ENCODE assay signal across 14 mouse cellular contexts in genomic region chr8:111828595-111828994, GRCm38 (mm10). TPM values are rescaled to one million over a fixed set of nuclear protein-coding genes. Genes with fewer than 3 reads are reported as not detected.
DNase-seq lines count a peak whose midpoint lies in the region; ATAC-seq lines count a peak whose summit lies in the region.
"Had no signal": no experiment of that assay in that cellular context is flagged by ENCODE, and none has a peak within 500 bp of the region (broad histone marks: within the 10 kb centered on the region; RNA-seq: fewer than 3 reads in every experiment).

No protein-coding gene starts in this region.

- 0 out of 2 replicates have a peak overlapping the region, but pooled peaks have one; percentile 29 for H3K27ac ChIP-seq in embryonic facial prominence, embryonic 13.5 days
- H3K27ac ChIP-seq in embryonic facial prominence, embryonic 10.5 days (replicated peaks): no peak overlapping the region
- peak overlapping the region; percentile 67; the same call in 1 of the 2 replicates for H3K27ac ChIP-seq in kidney, embryonic 16.5 days (ENCODE audit: low read length)
- 0 out of 2 replicates have a peak overlapping the region, but pooled peaks have one; percentile 7 for H3K27ac ChIP-seq in neural tube, embryonic 15.5 days (replicated peaks)
- H3K27ac ChIP-seq: forebrain, embryonic 15.5 days; neural tube, embryonic 12.5 days had no signal

- ATAC-seq in embryonic facial prominence, embryonic 13.5 days (ENCODE audit: insufficient number of reproducible peaks, insufficient read depth, low FRiP score, low TSS enrichment, low read depth): no peak
- ATAC-seq in kidney, embryonic 16.5 days (ENCODE audit: low FRiP score, low TSS enrichment): no peak
- no peak for ATAC-seq in neural tube, embryonic 15.5 days (ENCODE audit: low FRiP score)
- ATAC-seq: forebrain, embryonic 15.5 days had no signal

- H3K27me3 ChIP-seq in embryonic facial prominence, embryonic 13.5 days: no peaks in the 10 kb centered on the region
- H3K27me3 ChIP-seq in embryonic facial prominence, embryonic 10.5 days (replicated peaks; ENCODE audit: low read depth, poor library complexity, severe bottlenecking): no peaks in the 10 kb centered on the region
- H3K27me3 ChIP-seq in kidney, embryonic 16.5 days (ENCODE audit: insufficient read depth, low read length): no peaks in the 10 kb centered on the region
- H3K27me3 ChIP-seq in neural tube, embryonic 15.5 days (replicated peaks): no peaks in the 10 kb centered on the region
- H3K27me3 ChIP-seq: forebrain, embryonic 15.5 days; neural tube, embryonic 12.5 days had no signal

- H3K9ac ChIP-seq in embryonic facial prominence, embryonic 13.5 days: no peak overlapping the region
- no peak overlapping the region for H3K9ac ChIP-seq in kidney, embryonic 16.5 days (replicated peaks; ENCODE audit: low read length)
- no peak overlapping the region for H3K9ac ChIP-seq in neural tube, embryonic 15.5 days (replicated peaks)
- H3K9ac ChIP-seq: forebrain, embryonic 15.5 days; neural tube, embryonic 12.5 days had no signal

- no peaks in the 10 kb centered on the region for H3K9me3 ChIP-seq in embryonic facial prominence, embryonic 13.5 days
- no peaks in the 10 kb centered on the region for H3K9me3 ChIP-seq in embryonic facial prominence, embryonic 10.5 days
- no peaks in the 10 kb centered on the region for H3K9me3 ChIP-seq in kidney, embryonic 16.5 days (ENCODE audit: low read length)
- no peaks in the 10 kb centered on the region for H3K9me3 ChIP-seq in neural tube, embryonic 15.5 days (replicated peaks)
- H3K9me3 ChIP-seq: forebrain, embryonic 15.5 days; neural tube, embryonic 12.5 days had no signal

- H3K4me1 ChIP-seq in embryonic facial prominence, embryonic 13.5 days: peaks cover 11% of the 10 kb centered on the region
- H3K4me1 ChIP-seq in embryonic facial prominence, embryonic 10.5 days: no peaks in the 10 kb centered on the region
- peaks cover 18% of the 10 kb centered on the region for H3K4me1 ChIP-seq in kidney, embryonic 16.5 days (ENCODE audit: insufficient read depth, low read length)
- H3K4me1 ChIP-seq in neural tube, embryonic 15.5 days: no peaks in the 10 kb centered on the region
- H3K4me1 ChIP-seq: neural tube, embryonic 12.5 days had no signal

- H3K4me3 ChIP-seq in embryonic facial prominence, embryonic 13.5 days: no peak overlapping the region
- H3K4me3 ChIP-seq in embryonic facial prominence, embryonic 10.5 days: no peak overlapping the region
- H3K4me3 ChIP-seq in kidney, embryonic 16.5 days (ENCODE audit: low read length): no peak overlapping the region
- H3K4me3 ChIP-seq in neural tube, embryonic 15.5 days (replicated peaks): no peak overlapping the region
- H3K4me3 ChIP-seq: forebrain, embryonic 15.5 days; neural tube, embryonic 12.5 days had no signal

- 68% methylated on average over 6 of the region's 6 CpGs for WGBS in embryonic facial prominence, embryonic 13.5 days
- WGBS in embryonic facial prominence, embryonic 10.5 days: 84% methylated on average over 6 of the region's 6 CpGs
- WGBS in kidney, embryonic 16.5 days: 72% methylated on average over 6 of the region's 6 CpGs
- 80% methylated on average over 6 of the region's 6 CpGs for WGBS in neural tube, embryonic 15.5 days

- H3K36me3 ChIP-seq in embryonic facial prominence, embryonic 13.5 days: peaks cover 63% of the 10 kb centered on the region
- peaks cover 89% of the 10 kb centered on the region for H3K36me3 ChIP-seq in embryonic facial prominence, embryonic 10.5 days (replicated peaks)
- peaks cover 35% of the 10 kb centered on the region for H3K36me3 ChIP-seq in kidney, embryonic 16.5 days (ENCODE audit: insufficient read depth, low read length)
- peaks cover 46% of the 10 kb centered on the region for H3K36me3 ChIP-seq in neural tube, embryonic 15.5 days

- no peak overlapping the region for H3K4me2 ChIP-seq in embryonic facial prominence, embryonic 13.5 days
- H3K4me2 ChIP-seq in kidney, embryonic 16.5 days (replicated peaks; ENCODE audit: low read depth, low read length): no peak overlapping the region
- no peak overlapping the region for H3K4me2 ChIP-seq in neural tube, embryonic 15.5 days
- H3K4me2 ChIP-seq: forebrain, embryonic 15.5 days; neural tube, embryonic 12.5 days had no signal

- DNase-seq in embryonic facial prominence, embryonic 10.5 days (ENCODE audit: low spot score): no peak
- DNase-seq in kidney, postnatal 25 days: no peak
- DNase-seq in neural tube, embryonic 10.5 days (ENCODE audit: extremely low spot score, low spot score): no peak
- DNase-seq in testis, postnatal 10 days (ENCODE audit: low spot score): no peak
- DNase-seq in thymus, postnatal 14 days: no peak
- DNase-seq: cerebellum, adult 11 months; left cerebral cortex, postnatal 4 days; right cerebral cortex, postnatal 25 days; thymus, adult 18-20 months had no signal

RNA-seq across cellular contexts. Expression of gene Cfdp1, which starts 25.5 kb away (rescaled TPM):
- polyA plus RNA-seq in embryonic facial prominence, embryonic 13.5 days (2015; fragmentation: Nextera tagmentation; extraction: Ambion mirVana): 257 and 260 TPM in 2 replicates
- 225 and 237 TPM in 2 replicates for polyA plus RNA-seq in embryonic facial prominence, embryonic 10.5 days (2016; fragmentation: Nextera tagmentation; extraction: Ambion mirVana)
- polyA plus RNA-seq in kidney, embryonic 16.5 days (2015; fragmentation: Nextera tagmentation; extraction: Ambion mirVana): 220 and 232 TPM in 2 replicates
- 194 and 201 TPM in 2 replicates for polyA plus RNA-seq in neural tube, embryonic 15.5 days (2015; fragmentation: Nextera tagmentation; extraction: Ambion mirVana)

RNA-seq across cellular contexts. Expression of gene Tmem170, which starts 48.0 kb away (rescaled TPM):
- polyA plus RNA-seq in embryonic facial prominence, embryonic 13.5 days (2015; fragmentation: Nextera tagmentation; extraction: Ambion mirVana): 8.3 and 8.6 TPM in 2 replicates
- polyA plus RNA-seq in embryonic facial prominence, embryonic 10.5 days (2016; fragmentation: Nextera tagmentation; extraction: Ambion mirVana): 10.5 and 11.0 TPM in 2 replicates
- 10.6 and 13.7 TPM in 2 replicates for polyA plus RNA-seq in kidney, embryonic 16.5 days (2015; fragmentation: Nextera tagmentation; extraction: Ambion mirVana)
- 3.9 and 4.8 TPM in 2 replicates for polyA plus RNA-seq in neural tube, embryonic 15.5 days (2015; fragmentation: Nextera tagmentation; extraction: Ambion mirVana)
